Mouse (Mus musculus): ENCODE data around the gene Syngr3. TPM values are rescaled to one million over a fixed set of nuclear protein-coding genes. Genes with fewer than 3 reads are reported as not detected.

Gene Syngr3
- total RNA-seq, 1 experiment from 2014 or later: not detected

DNA sequence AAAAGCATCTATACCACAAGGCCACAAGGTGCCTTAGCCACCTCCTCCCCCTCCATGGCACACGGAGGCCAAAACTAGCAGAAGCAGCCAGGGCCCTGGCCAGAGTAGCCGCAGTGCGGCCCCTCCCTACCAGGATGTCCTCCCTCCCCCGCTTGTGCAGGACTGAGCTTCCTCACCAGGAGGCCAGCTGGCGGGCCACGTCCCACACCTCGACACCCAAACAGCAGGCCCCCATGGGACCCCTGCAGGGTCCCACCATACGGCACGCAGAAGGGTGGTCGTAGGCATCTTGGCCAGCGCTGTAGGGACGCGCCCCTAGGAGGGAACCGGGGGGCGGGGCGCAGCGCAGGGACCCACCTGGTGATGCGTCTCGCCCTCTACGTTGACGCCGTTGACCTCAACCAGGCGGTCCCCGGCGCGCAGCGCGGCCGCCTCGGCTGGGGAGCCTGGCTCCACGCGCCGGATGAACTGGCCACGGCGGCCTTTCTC is 40.1 kb downstream of the Syngr3 start:
- ATAC-seq (replicated peaks; ENCODE audit: low read depth, poor library complexity, severe bottlenecking): peak; percentile 16; the same call in 1 of the 2 replicates

DNA sequence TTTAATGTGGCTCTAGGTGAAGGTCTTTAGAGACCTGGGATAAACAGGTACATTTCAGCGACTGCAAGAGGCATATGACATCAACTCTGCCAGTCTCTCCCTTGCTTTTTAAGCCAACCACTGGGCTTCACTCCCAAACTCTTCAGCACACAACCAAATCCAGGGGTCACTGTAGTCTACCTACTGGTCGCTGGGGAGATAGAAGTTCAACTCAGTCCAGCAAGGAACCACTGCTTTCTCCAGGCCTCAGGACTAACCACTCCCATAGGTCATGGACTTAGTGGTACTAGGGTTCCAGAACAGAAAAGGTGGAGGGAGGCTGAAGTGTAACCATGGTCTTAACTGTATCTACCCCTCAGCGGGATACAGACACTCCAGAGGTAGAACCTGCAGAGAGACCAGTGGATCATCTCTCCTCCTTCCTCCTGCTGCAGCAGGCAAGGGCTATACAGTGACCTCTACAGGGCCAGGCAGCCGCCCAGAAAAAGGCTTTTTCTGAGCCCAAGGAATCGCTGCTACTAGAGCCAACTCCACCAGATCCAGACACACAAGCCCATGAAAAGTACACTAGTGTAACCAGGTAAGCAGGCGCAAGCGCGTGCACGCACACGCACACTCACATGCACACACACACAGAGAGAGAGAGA is 40.9 kb downstream of the Syngr3 start:
- no peak for ATAC-seq (replicated peaks; ENCODE audit: low read depth, poor library complexity, severe bottlenecking)

DNA sequence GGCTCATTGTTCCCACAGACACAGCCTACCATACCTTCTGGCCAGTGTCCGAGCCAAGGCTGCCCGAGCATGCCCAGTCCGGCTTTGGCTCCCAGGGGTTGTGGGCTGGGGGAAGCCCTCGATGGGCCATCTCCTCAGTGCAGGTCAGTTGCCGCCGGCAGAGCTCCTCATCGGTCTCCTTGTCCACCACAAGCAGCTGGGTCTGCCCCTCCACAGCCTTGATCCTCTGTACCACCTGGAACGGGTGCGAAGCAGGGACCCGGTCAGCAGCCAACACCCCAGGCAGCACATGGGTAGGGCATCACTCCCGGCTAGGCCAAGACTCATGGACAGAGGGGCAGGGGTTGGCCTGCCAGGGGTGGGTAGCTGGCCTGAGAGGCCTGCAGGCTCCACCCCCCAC is 42.3 kb downstream of the Syngr3 start:
- ATAC-seq (replicated peaks; ENCODE audit: low read depth, poor library complexity, severe bottlenecking): no peak

DNA sequence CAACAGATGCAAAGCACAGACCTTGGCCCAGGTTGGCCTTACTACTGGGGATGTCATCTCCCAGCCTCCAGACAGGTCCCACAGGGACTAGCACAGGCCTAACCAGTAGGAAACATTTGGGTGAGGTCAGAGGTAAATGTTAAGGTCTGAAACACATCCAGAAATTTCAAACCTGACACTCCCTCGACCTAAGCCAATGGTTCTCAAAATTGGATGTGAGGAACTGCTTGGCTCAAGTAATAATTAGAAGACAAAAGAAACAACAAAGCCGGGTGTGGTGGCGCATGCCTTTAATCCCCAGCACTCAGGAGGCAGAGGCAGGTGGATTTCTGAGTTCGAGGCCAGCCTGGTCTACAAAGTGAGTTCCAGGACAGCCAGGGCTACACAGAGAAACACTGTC is 43.4 kb downstream of the Syngr3 start:
- no peak for ATAC-seq (replicated peaks; ENCODE audit: low read depth, poor library complexity, severe bottlenecking)

DNA sequence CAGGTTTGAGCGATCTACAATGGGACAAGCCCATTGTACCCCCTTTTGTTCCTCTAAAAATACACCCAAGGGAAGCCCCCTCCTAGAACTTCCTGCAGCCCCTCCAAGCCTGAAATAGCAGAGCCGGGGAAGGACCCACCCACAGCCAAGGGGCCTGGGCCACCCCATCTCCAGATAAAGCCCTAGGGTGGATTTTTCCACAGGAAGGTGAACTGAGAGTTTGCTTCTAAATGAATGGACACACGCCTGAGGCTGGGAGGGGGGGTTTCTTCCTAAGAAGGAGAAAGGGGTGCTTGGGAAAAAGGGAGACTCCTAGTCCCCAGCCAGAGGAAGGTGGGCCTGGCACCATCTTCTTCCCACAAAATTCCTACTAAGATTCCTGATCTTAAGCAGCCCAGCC is 43.8 kb downstream of the Syngr3 start:
- no peak for ATAC-seq (replicated peaks; ENCODE audit: low read depth, poor library complexity, severe bottlenecking)

DNA sequence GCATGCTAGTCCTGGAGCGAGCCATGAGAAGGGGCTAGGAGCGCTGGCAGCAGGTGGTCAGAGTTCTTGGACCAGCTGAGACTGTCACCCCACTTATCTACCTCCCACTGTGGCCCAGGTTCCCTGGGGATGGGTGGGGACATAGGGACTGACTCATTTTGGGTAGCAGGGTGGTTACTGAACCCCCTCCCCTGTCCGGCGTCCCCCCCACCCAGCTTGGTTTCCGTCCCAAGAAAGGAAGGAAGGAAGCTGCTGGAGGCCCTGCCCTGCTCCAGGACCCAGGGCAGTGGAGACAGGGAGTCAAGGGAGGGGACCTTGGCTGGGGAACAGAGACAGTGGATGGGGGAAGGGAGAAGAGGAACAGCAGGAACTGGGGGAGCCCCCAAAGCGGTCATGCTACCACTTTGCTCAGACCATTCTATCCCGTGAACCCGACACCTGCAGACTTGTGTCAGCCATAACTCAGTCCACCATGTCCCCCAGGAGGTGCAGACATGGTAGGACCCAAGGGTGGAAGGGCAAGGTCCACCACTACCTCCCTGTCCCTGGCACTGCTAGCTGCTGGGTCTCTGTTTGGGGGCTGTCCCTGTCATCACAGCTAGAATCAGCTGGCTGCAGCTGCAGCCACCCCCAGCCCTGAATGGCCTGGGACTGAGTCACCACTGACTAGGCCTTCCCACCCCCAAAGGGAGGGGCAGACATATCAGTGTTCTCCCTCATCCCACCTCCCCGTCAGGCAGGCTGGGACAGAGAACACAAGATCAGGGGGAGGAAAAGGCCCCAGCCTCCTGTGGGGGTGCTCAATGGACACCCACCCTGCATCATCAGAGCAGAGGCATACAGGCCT is 44.7 kb downstream of the Syngr3 start:
- no peak for ATAC-seq (replicated peaks; ENCODE audit: low read depth, poor library complexity, severe bottlenecking)

DNA sequence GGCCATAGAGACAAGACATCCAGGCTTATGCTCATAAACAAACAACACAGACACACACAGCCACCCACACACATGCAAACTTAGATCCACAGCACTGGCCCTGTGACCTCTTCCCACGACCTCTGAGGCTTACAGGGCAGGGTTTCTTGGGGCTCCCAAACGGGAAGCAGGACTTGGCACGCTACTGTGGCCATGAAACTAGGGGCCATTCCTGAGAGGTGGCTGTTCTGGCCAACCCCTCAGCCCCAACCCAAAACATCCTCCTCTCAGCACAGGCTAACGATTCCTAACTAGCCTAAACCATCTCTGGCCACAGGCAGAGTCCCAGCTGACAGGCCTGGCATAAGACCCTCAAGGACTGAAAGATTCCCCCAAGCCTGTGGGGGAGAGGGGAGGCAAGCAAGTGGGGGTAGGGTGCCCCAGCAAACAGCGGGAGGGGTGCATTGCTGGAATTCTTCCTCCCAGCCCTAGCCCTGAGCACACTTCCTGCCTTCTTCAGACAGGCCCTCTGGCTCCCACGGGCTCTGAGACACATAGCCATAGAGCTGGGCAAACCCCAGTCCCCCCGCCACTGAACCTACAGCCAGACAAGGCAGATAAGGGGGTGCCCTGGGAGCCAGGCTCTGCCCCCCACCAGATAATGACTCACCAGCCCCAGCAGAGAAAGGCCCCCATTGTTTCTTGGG is 45.6 kb downstream of the Syngr3 start:
- ATAC-seq (replicated peaks; ENCODE audit: low read depth, poor library complexity, severe bottlenecking): no peak

DNA sequence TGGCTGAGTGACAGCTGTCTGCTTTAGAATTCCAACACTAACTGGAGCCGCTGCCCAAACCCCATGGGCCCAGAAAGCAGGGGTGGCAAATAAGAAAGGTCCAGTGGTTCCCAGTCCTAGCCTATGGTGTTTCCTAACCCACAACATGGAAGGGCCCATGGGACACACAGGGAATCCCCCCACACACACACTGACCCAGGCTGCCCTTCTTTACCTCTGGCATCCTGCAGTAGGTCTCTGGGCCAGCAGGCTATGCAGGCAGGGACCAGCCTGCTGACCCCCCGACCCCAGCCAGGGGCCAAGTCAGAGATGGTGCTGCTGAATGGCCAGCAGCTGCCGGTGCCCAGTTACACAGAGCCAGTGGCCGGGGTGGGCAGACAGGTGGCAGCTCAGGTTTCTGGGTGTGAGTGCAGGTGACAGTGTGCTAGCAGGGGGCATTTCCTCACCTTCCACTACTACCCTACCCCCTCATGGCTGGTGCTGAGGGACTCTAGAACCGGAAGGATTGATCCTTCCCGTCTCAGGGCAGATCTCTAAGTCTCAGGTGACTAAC is 46.9 kb downstream of the Syngr3 start:
- ATAC-seq (replicated peaks; ENCODE audit: low read depth, poor library complexity, severe bottlenecking): no peak

DNA sequence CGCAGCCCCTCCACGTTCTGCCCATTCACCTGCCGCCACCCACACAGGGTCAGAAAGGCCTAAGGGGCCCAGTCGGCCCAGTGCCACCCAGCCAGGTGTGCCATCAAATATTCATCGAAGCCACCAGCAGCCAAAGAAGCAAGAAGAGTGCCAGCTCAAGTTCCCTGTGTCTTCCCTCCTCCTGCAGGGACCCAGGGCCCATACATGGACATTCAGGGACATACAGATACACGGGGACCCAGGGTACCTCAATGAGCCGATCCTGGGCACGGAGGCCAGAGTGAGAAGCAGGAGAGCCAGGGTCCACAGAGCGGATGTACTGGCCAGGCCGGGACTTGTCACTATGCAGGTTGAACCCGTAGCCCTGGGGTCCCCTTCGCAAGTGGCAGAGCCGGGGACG is 47.8 kb downstream of the Syngr3 start:
- no peak for ATAC-seq (replicated peaks; ENCODE audit: low read depth, poor library complexity, severe bottlenecking)

DNA sequence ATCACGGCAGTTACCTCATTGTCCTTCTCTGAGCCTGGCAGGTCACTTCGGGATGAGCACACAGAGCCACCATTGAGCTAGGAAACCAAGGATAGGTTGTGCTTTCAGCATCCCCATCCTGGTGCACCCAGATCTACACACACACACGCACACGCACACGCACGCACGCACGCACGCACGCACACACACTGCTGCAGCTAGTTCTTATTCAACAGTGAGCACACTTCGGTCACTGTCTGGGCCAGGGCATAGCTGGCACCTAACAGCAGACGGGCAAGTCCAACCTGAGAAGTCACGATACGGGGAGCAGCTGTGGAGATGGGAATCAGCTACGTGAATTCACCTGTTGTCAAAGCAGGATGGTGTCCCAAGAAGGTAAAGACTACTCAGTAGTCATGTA is 49.2 kb downstream of the Syngr3 start:
- no peak for ATAC-seq (replicated peaks; ENCODE audit: low read depth, poor library complexity, severe bottlenecking)

DNA sequence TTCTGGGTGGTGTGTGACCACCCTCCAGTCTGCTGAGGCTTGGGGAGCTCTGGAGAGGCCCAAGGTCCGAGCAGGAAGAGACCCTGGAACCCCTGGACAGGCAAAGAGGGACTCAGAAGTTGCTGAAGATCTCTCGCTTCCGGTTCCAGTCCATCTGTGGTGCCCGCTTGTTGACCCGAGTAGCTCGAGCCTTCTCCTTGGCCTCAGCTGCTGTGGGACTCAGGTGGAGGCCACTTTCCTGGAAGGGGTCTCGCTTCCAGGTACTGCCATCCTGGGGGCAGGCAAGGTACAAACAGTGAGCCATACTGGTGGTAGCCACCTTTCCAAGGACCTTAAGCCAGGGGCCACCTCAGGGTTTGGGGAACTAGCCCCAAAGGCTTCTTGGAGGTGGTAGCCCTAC is 49.6 kb downstream of the Syngr3 start:
- ATAC-seq (replicated peaks; ENCODE audit: low read depth, poor library complexity, severe bottlenecking): no peak

DNA sequence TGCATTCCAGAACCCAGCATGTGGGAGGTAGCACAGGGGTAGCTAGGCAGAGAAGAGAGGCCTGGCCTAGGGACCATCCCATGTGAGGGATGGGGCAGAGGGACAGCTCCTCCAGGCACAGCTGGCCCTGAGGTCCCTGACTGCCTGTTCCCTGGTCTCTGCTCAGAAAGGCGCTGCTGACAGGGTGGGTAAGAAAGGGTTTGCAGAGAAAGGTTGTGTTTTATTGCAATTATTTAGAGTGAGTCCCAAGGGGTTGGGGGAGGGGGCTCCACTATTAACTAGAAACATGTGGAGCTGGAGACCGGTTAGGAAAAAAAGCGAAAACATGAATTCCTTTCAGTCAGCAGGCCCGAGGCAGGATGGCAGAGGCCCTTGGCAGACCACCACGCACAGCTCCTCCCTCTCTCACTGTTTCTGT is 50.2 kb downstream of the Syngr3 start:
- no peak for ATAC-seq (replicated peaks; ENCODE audit: low read depth, poor library complexity, severe bottlenecking)

DNA sequence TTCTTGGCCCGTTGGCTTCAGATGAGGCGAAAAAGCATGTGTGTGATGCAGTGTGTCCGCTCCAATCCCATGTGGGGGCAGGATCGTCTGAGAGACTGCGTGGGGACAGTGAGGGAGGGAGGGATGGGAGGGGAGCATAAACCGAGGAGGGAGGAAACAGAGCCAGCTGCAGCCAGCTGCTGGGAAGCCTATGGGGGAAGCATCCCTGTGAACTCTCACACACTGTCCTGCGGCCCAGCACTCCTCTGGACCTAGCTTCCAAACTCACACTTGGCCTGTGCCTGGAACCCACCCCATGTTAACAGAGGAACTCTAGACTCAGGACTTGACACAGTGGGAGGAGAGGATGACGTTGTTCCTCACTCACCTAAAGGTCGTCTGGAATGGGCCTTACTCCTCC is 50.9 kb downstream of the Syngr3 start:
- ATAC-seq (replicated peaks; ENCODE audit: low read depth, poor library complexity, severe bottlenecking): no peak

DNA sequence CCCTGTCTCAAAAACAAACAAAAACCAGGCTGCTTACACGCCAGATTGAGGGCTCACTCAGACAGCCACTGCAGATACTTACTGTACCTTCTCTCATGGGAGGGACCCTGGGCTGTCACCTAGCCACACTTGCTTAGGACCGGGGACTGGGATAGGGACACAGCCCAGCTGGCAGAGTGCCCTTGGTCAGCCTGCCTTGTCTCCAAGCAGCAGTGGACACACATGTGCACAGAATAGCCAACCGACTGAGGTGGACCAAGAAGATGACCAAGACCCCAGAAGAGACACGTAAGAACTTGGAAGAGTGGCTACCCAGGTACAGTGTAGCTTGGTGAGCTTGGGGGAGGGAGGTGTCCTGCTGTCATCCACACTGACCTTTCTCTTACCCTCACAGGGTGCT is 51.5 kb downstream of the Syngr3 start:
- ATAC-seq (replicated peaks; ENCODE audit: low read depth, poor library complexity, severe bottlenecking): no peak

DNA sequence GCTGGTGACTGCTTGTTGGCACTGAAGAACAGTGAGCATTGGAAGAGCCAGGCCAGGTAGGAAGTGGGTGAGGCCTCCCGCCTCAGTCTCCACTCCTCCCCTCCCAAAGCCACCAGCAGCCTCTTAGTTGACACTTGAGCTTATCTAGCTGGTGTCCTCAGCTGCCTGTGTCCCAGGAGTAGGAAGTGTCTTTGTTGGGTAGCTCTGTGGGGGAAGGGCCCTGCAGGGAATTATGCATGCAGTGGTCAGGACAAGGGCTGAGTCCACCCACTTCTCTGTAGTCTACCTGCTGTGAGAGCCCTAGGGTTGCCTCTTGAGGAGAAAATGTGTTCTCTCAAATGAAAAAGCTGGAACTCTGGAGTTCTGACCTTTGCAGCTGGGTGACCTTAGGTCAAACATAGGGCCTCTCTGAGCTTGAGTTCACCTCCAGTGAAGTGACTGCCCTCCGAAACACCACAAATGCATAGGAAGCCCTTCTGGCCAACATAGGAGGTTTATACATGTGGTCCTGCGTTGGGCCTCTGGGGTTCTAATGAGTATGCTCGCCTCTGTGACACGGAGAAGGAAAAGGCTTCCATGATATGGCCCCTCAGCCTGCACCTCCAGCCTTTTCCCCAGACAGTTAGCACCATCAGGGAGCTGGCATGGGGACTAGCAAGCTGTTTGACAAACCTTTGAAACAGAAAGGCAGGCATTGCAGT is 52.8 kb downstream of the Syngr3 start:
- no peak for ATAC-seq (replicated peaks; ENCODE audit: low read depth, poor library complexity, severe bottlenecking)

DNA sequence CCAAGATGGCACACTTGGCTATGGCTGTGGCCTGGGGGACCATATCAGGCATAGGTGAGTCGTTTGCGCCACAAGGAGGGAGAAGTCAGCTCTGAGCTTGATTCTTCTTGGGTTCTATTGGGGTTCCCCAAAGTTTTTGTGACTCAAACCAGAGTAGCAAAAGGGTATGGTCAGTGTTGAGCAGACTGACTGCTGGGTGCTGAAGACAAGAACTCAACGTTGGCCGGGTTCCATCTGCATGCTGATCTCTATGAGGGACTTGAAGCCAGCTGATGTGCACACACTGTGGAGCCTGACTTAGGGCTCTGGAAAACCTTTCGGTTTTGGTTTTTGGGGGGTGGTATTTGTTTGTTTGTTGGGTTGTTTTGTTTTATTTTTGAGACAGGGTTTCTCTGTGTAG is 54.1 kb downstream of the Syngr3 start:
- no peak for ATAC-seq (replicated peaks; ENCODE audit: low read depth, poor library complexity, severe bottlenecking)
